Mouse (Mus musculus): ENCODE measurements around the gene Bcl2a1b.
"Not testable (repeated sequence)": the region's sequence is repeated elsewhere in the genome, so short reads cannot be mapped to it uniquely, and the experiment has no call there.

GRCm38 (mm10) chr9:89195483-89195882 is 3.5 kb upstream of the Bcl2a1b start:
- TF ChIP-seq CTCF (IDR thresholded peaks at IDR 0.05 in 2 of 3, conservative IDR thresholded peaks at IDR 0.05 in 1 of 3; ENCODE audit: control insufficient read depth in 1 of 3, insufficient read depth in 1 of 3, low read depth in 2 of 3, low read length in 3 of 3, poor library complexity in 1 of 3, severe bottlenecking in 1 of 3); GATA1 (IDR thresholded peaks at IDR 0.05; ENCODE audit: low read depth, low read length); CHD2 (IDR thresholded peaks at IDR 0.05; ENCODE audit: low read length); USF2 (IDR thresholded peaks at IDR 0.05; ENCODE audit: borderline replicate concordance in 1 of 2, insufficient read depth in 1 of 2, low read depth in 1 of 2, low read length in 2 of 2); CHD1 (IDR thresholded peaks at IDR 0.05; ENCODE audit: low read depth, low read length); ETS1 (IDR thresholded peaks at IDR 0.05; ENCODE audit: low read depth, low read length); SIN3A (IDR thresholded peaks at IDR 0.05; ENCODE audit: low read length); MEF2A (IDR thresholded peaks at IDR 0.05; ENCODE audit: extremely low read depth, insufficient replicate concordance, low read depth, low read length, poor library complexity, severe bottlenecking); RCOR1 (IDR thresholded peaks at IDR 0.05; ENCODE audit: low read depth, low read length); ZMIZ1 (IDR thresholded peaks at IDR 0.05; ENCODE audit: low read depth, low read length); POLR2A (IDR thresholded peaks at IDR 0.05; ENCODE audit: control insufficient read depth in 1 of 2, insufficient read depth in 1 of 2, low read depth in 1 of 2, low read length in 2 of 2, poor library complexity in 1 of 2); GABPA (IDR thresholded peaks at IDR 0.05; ENCODE audit: low read depth, low read length): not testable (repeated sequence)
